Mouse (Mus musculus) bone marrow, adult 2 months (tissue): Measurements from ENCODE around the gene Gm38431.

Experiments used
- CTCF ChIP-seq: fragments of 200-500 bp; IDR thresholded peaks from 2 replicates; pipeline ENCODE4 v1.5.1; 2011; ENCODE audit warnings: low read length, control low read depth; ENCODE audit not compliant: control insufficient read depth, insufficient read depth
- POLR2A ChIP-seq: fragments of 200-500 bp; IDR thresholded peaks from 2 replicates; pipeline ENCODE4 v1.6.1; 2011; ENCODE audit warnings: low read depth, mild to moderate bottlenecking, control low read depth, low read length, borderline replicate concordance; ENCODE audit not compliant: control insufficient read depth

DNA sequence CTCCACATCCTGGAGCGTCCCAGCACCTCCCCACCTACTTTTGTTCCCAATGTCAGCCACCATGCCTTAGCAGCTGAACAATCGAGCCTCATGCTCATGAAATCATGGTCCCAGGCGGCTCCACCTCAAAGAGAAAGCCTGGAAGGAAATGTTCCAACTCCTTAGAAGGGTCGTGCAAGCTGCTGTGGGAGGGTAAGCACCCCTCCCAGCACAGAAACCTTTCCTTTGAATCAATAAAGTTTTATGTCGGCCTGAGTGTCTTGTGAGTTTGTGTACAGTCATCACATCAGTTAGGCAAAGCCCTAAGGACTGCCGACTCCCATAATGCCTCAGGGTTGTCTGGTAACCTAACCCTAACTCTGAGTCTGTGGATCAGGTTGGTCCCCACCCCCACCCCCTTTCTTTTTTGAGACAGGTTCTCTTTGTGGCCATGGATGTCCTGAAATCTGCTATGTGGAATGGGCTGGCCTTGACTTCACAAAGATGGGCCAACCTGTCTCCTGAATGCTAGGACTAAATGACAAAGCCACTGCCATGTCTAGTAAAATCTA is 63.2 kb downstream of the Gm38431 start:
- TF ChIP-seq POLR2A: no peak
- TF ChIP-seq CTCF: no peak
